Mouse (Mus musculus) yolk sac, embryonic 10.5 days (tissue): ENCODE measurements at regions not wholly inside any gene's neighbourhood (a gene's known extent, or its start where the extent isn't known, plus 50 kb on each side); places are given as distances from the start of the nearest gene placed in this dataset.

ENCODE experiments used
- DNase-seq: peaks from one replicate; pipeline ENCODE4 v3.0.0-alpha.2; 2017; ENCODE audit warnings: low spot score

GRCm38 (mm10) chr1:52553871-52554270 is 53.4 kb upstream of the Nab1 start:
- no peak for DNase-seq

DNA sequence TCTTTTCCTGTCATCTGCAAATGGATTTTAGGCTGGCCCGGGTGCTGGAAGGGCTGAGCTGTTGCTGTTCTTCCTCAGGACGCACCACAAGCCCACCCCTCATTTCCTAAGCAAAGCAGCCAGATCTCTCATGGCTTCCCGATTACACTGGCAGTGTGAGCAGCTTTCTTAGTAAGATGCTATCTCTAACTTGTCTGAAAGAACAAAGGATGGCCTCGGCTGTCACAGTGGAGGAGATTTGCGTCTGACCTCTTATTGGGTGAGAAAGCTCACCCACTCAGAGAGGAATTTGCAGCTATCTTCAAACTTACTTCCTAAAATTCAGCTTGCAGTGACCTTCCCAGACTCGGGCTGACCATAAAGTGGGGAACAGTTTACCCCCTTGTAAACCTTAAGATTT is 64.7 kb upstream of the Nemp2 start:
- no peak for DNase-seq

DNA sequence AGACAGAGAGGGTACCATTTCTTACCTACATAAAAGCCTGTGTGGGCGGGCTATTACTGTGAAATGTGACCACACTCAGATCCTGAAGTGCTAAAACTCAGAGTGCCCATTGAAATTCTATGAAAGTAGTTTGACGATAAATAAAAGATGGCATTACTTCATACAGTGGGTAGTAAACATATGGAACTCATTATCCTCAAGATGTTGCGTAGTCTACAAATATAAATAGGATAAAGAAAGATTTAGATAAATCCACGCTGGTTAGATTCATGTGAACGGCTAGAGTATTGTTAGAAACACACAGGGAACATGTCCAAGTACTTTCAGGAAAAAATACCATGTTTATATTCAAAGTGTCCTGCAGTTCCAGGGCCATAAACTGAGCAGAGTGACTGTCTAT is 58.8 kb upstream of the Nemp2 start:
- DNase-seq, result no peak

DNA sequence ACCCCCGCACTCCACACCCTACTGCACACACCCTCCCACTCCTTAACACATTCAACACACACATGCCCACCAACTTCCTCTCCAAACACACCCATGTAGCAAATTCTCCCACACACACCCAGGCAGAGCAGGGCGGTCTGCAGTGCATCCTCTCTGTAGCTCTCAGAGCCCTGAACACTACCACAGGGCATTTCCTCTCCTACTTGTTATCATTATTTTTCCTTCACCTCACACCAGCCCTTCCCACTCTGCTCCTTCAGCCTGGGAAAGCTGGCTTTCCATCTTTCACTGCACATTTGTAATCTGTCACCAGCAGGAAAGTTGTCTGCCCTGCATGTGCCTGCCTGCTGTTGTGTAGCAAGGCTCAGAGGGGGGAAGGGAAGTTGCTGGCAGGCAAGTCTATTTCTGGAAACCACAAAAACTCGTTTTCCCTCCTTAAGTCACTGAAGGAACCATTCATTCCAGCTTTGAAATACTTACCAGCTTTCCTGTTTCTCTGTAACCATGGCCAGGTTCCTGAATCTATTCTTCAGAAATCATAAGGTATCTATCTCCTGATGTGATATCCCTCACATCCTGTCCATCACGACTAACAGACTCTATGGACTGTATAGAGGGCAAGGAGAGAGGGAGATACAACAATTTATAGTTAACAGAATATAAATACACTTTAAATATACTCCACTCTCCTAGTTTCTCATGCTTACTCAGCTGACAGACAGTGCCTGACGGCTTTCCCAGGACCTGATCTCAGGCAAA is 52.0 kb upstream of the Nemp2 start:
- DNase-seq, result peak; percentile 36

DNA sequence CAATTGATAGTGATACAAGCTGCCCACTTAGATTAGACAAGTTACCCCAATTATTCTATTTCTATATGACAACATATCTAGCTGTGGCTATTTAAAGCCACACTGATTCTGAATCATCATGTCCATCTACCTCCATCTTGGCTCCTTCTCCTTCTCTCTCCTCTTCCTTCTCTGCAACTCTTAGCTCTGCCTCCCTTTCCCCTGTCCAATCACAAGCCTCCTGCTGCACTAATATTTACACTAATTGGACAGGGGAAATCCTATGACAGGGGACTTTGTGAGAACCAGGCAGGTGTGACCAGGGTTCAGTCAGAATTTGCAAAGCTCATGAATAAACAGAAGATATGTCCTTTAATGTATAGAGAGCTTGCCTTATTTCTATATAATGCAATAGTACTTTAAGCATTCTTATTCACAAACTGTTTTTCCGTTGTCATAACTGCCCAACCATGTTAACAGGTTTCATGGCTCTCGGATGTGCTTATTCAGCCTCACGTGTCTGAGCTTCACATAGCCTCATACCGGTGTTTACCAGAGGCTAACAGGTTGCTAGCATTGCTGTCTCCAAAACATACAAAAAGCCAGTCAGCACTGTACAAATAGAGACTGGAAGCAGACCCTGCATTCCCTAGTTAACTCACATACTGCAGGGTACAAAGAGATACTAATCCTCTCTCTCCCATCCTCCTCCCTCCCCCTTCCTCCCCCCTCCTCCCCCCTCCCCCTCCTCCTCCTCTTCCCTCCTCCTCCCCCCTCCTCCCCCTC is 50.2 kb upstream of the Nemp2 start:
- DNase-seq, result no peak
